Mouse (Mus musculus) forebrain, embryonic 12.5 days (tissue): ENCODE measurements at regions not wholly inside any gene's neighbourhood (a gene's known extent, or its start where the extent isn't known, plus 50 kb on each side); places are given as distances from the start of the nearest gene placed in this dataset.

Experiments used
- ATAC-seq: fragments of 200-750 bp; cut with Nextera tagmentation; 2 replicates; pipeline ENCODE4 v1.8.0; 2017; ENCODE audit warnings: moderate TSS enrichment; ENCODE audit not compliant: low FRiP score
- H3K27ac ChIP-seq: fragments of 300-500 bp; sonication (generic); 2 replicates; pipeline ENCODE4 v1.5.1; 2016; ENCODE audit warnings: mild to moderate bottlenecking
- H3K27me3 ChIP-seq: fragments of 300-500 bp; sonication (generic); 2 replicates; pipeline ENCODE4 v1.6.1; 2016; ENCODE audit warnings: mild to moderate bottlenecking
- H3K36me3 ChIP-seq: fragments of 300-500 bp; sonication (generic); replicated peaks from 2 replicates; pipeline ENCODE4 v1.6.1; 2016; ENCODE audit warnings: mild to moderate bottlenecking
- H3K4me1 ChIP-seq: fragments of 300-500 bp; sonication (generic); 2 replicates; pipeline ENCODE4 v1.6.1; 2016
- H3K4me2 ChIP-seq: fragments of 300-500 bp; sonication (generic); 2 replicates; pipeline ENCODE4 v1.6.1; 2016; ENCODE audit warnings: mild to moderate bottlenecking, moderate library complexity
- H3K4me3 ChIP-seq: fragments of 300-500 bp; sonication (generic); replicated peaks from 2 replicates; pipeline ENCODE4 v1.5.1; 2016; ENCODE audit warnings: mild to moderate bottlenecking
- H3K9ac ChIP-seq: fragments of 300-500 bp; sonication (generic); 2 replicates; pipeline ENCODE4 v1.6.1; 2016; ENCODE audit warnings: mild to moderate bottlenecking
- H3K9me3 ChIP-seq: fragments of 300-500 bp; sonication (generic); 2 replicates; pipeline ENCODE4 v1.6.1; 2016
- WGBS: fragments of 180-500 bp; shearing (Covaris S2); methylation state at CpG from one replicate; pipeline ENCODE4 v1.1.7; 2016; 5-methylcytosine and 5-hydroxymethylcytosine counted together

DNA sequence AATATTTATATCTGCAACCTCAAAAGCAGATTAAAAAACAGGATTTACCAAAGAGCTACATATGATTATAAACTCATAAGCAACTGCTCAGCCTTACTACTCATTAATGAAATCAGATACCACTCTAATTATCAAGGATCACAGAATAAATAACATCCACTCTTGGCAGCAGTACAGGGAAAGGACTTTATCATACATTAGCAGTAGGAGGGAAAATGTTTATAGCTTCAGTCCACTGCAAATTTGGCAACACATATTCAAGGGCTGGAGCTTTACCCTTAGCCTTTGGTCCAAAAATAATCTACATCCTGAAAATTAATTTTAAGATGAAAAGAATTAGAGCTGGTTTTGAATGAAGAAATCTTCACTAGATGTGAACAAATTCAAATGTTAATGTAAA is 288.7 kb downstream of the Cdh11 start:
- Histone ChIP-seq H3K4me3 (no peak overlapping the region), H3K27ac (no peak overlapping the region), H3K9me3 (no peaks in the 10 kb centered on the region), H3K4me2 (no peak overlapping the region), H3K36me3 (no peaks in the 10 kb centered on the region), H3K27me3 (no peaks in the 10 kb centered on the region), H3K4me1 (no peaks in the 10 kb centered on the region), H3K9ac (no peak overlapping the region)
- ATAC-seq, result no peak

GRCm38 (mm10) chr8:102496021-102496420 is 289.4 kb downstream of the Cdh11 start:
- no peak overlapping the region for H3K27ac ChIP-seq
- no peak for ATAC-seq
- H3K4me2 ChIP-seq, result no peak overlapping the region
- no peaks in the 10 kb centered on the region for H3K9me3 ChIP-seq
- no peak overlapping the region for H3K4me3 ChIP-seq
- WGBS, result 85% methylated on average over 1 of the region's 1 CpGs
- H3K36me3 ChIP-seq, result no peaks in the 10 kb centered on the region
- H3K4me1 ChIP-seq, result peaks cover under 1% of the 10 kb centered on the region
- H3K9ac ChIP-seq, result no peak overlapping the region
- no peaks in the 10 kb centered on the region for H3K27me3 ChIP-seq

DNA sequence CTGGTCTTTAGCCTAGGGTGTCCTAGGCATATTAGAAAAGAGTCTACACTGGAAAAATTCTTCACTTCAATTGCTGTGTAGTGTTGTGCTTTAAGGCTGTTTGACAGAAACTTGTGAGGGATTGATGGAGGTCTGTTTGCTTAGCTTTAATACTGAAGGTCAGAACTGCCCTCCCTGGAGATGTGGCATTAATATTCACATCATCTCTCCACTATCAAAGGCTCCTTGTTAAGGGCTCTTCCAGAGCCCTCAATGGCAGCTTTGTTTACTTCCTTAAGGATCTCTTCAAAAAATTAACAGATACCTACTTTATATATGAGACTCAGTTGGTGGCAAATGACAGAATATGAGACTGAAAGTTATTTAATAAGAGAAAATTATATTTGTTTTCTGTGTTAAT is 294.4 kb downstream of the Cdh11 start:
- no peaks in the 10 kb centered on the region for H3K36me3 ChIP-seq
- H3K27me3 ChIP-seq, result no peaks in the 10 kb centered on the region
- no peak overlapping the region for H3K4me2 ChIP-seq
- H3K27ac ChIP-seq, result no peak overlapping the region
- H3K9ac ChIP-seq, result no peak overlapping the region
- ATAC-seq, result no peak
- H3K4me3 ChIP-seq, result no peak overlapping the region
- peaks cover 5% of the 10 kb centered on the region for H3K4me1 ChIP-seq
- H3K9me3 ChIP-seq, result no peaks in the 10 kb centered on the region

- WGBS, result 80% methylated on average over 1 of the region's 1 CpGs
- no peak for ATAC-seq
Measured at GRCm38 (mm10) chr8:102488284-102488683, 297.2 kb downstream of the Cdh11 start.

DNA sequence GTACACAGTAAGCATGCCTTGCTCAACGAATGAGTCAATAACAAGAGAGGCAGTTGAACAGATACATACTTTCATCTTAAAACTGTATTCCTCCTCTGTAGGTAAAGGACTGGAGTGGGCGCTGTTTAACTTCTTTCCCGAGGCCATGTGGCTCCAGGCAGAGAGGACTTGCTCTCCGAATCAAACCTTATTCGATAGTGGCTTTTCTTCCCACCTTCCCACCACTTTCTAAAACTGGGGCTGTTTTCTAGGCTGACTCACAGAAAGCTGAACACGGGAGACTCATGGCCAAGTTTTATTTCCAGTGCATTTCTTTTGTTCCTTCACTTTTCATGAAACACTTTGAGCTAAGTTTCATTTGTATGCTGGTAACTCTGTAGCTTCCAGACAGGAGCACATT is 297.6 kb downstream of the Cdh11 start:
- no peaks in the 10 kb centered on the region for H3K36me3 ChIP-seq
- ATAC-seq, result no peak
- WGBS, result 88% methylated on average over 6 of the region's 6 CpGs

More at GRCm38 (mm10) chr8:102488284-102488683, 297.2 kb downstream of the Cdh11 start:
- H3K4me3 ChIP-seq, result no peak overlapping the region
- no peak overlapping the region for H3K4me2 ChIP-seq
- H3K27me3 ChIP-seq, result no peaks in the 10 kb centered on the region
- H3K27ac ChIP-seq, result no peak overlapping the region
- H3K9me3 ChIP-seq, result no peaks in the 10 kb centered on the region
- no peaks in the 10 kb centered on the region for H3K36me3 ChIP-seq
- no peak overlapping the region for H3K9ac ChIP-seq
- peaks cover 5% of the 10 kb centered on the region for H3K4me1 ChIP-seq

DNA sequence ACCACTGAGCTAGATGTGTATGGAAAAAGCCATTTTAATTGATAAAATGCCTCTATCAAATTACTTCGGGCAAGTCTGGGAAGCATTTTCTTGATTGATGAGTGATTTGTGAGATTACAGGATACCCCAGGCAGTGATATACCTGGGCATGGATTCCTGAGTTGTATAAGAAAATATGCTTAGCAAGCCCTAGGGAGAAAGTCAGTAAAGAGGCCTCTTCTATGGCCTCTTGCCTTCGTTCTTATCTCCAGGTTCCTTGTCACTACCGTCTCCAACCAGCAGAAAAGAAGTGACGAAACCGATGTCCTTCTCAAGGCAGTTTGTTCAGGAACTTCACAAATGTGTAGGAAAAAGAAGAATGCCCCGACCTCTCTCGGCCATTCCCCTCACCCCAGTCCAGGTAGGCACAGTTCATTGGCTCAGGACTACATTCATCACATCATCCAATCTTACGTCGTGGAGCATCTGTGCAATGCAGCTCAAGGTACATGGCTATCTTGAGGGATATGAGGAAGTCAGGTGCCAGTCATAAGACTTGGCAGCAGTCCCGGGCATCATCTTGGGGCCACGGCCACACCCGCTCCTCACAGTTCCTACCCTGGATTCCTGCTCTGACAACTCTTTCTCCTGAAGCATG is 310.2 kb downstream of the Cdh11 start:
- Histone ChIP-seq H3K4me3 (no peak overlapping the region), H3K27ac (no peak overlapping the region), H3K27me3 (no peaks in the 10 kb centered on the region), H3K9ac (no peak overlapping the region), H3K4me1 (no peaks in the 10 kb centered on the region), H3K9me3 (no peaks in the 10 kb centered on the region), H3K4me2 (no peak overlapping the region), H3K36me3 (no peaks in the 10 kb centered on the region)
- WGBS, result 93% methylated on average over 12 of the region's 12 CpGs
- no peak for ATAC-seq

More for the DNA sequence above, 297.6 kb downstream of the Cdh11 start:
- peaks cover 5% of the 10 kb centered on the region for H3K4me1 ChIP-seq
- no peaks in the 10 kb centered on the region for H3K27me3 ChIP-seq
- no peaks in the 10 kb centered on the region for H3K9me3 ChIP-seq
- no peak overlapping the region for H3K27ac ChIP-seq
- H3K4me3 ChIP-seq, result no peak overlapping the region
- H3K9ac ChIP-seq, result no peak overlapping the region
- no peak overlapping the region for H3K4me2 ChIP-seq

DNA sequence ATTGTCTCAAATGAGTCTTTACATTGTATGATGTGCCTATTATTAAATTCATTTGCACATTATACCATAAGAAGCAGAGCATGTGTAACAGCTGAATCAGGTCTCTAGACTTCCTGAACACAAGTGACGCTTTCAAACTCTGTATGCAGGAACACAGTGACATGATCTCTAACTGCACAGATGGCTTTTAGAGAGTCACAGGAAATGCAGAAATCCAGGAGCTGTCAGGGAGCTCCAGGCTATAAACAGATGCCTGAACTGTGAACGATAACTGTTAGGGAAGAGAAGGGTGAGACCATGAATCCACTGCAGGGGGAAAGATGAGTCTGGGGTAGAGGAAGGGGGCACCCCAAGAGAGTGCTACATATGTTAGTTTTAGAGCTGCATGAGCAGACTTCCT is 311.2 kb downstream of the Cdh11 start:
- 91% methylated on average over 2 of the region's 2 CpGs for WGBS
- Histone ChIP-seq H3K4me1 (no peaks in the 10 kb centered on the region), H3K4me2 (no peak overlapping the region), H3K27me3 (no peaks in the 10 kb centered on the region), H3K27ac (no peak overlapping the region), H3K9ac (no peak overlapping the region), H3K4me3 (no peak overlapping the region), H3K36me3 (no peaks in the 10 kb centered on the region), H3K9me3 (no peaks in the 10 kb centered on the region)
- no peak for ATAC-seq

- no peaks in the 10 kb centered on the region for H3K36me3 ChIP-seq
- no peak overlapping the region for H3K4me3 ChIP-seq
- no peaks in the 10 kb centered on the region for H3K4me1 ChIP-seq
- no peaks in the 10 kb centered on the region for H3K9me3 ChIP-seq
- WGBS, result 100% methylated on average over 1 of the region's 1 CpGs
- no peak overlapping the region for H3K9ac ChIP-seq
- ATAC-seq, result no peak
- no peak overlapping the region for H3K4me2 ChIP-seq
- no peaks in the 10 kb centered on the region for H3K27me3 ChIP-seq
- no peak overlapping the region for H3K27ac ChIP-seq
Measured at GRCm38 (mm10) chr8:102471352-102471751, 314.1 kb downstream of the Cdh11 start.

- H3K9ac ChIP-seq, result no peak overlapping the region
- 94% methylated on average over 2 of the region's 2 CpGs for WGBS
- H3K36me3 ChIP-seq, result no peaks in the 10 kb centered on the region
- H3K4me3 ChIP-seq, result no peak overlapping the region
- H3K27me3 ChIP-seq, result no peaks in the 10 kb centered on the region
- no peaks in the 10 kb centered on the region for H3K9me3 ChIP-seq
- no peak for ATAC-seq
- no peaks in the 10 kb centered on the region for H3K4me1 ChIP-seq
- no peak overlapping the region for H3K4me2 ChIP-seq
- H3K27ac ChIP-seq, result no peak overlapping the region
Measured at GRCm38 (mm10) chr8:102462601-102463000, 322.8 kb downstream of the Cdh11 start.

DNA sequence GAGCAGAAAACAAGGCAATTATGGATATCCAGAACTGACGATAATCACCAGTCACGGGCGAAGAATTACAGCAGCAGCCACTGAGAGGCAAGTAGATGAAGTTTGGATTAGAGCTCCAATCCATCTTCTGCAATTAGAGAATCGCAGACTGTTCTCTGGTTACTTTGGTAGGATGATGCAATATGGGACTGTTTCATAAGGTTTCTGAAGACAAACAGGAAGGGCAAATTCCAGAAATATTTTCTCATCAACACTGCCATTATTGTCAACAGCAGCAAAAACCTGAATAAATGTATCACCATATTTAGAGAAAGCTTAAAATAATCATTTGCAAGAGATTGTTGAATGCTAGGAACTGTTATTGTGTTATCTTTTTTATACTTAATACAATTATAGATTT is 342.4 kb downstream of the Cdh11 start:
- Histone ChIP-seq H3K4me1 (no peaks in the 10 kb centered on the region), H3K4me2 (no peak overlapping the region), H3K27ac (no peak overlapping the region), H3K9me3 (no peaks in the 10 kb centered on the region), H3K9ac (no peak overlapping the region), H3K4me3 (no peak overlapping the region), H3K36me3 (no peaks in the 10 kb centered on the region), H3K27me3 (no peaks in the 10 kb centered on the region)
- 93% methylated on average over 4 of the region's 4 CpGs for WGBS
- no peak for ATAC-seq

DNA sequence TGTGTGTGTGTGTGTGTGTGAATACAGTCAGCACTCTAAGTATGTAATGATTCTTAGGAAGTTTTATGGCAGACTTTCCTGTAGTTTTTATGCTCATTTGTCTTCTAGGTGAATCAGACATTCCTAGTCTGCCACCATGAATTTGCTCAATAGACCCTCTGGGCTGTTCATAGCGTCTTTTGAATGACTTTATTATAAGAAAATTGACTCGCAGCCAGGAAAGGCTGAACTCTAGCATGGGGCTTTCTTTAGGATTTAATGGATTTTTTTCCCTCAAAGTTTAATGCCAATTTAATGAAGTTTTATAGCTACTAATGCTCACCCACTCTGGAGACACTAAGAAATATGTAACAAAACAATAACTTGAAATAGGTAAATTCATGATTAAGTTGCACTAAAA is 363.6 kb downstream of the Cdh11 start:
- no peak overlapping the region for H3K4me3 ChIP-seq
- H3K9me3 ChIP-seq, result no peaks in the 10 kb centered on the region
- no peak overlapping the region for H3K4me2 ChIP-seq
- H3K9ac ChIP-seq, result no peak overlapping the region
- no peak overlapping the region for H3K27ac ChIP-seq
- no peaks in the 10 kb centered on the region for H3K36me3 ChIP-seq
- H3K4me1 ChIP-seq, result no peaks in the 10 kb centered on the region
- ATAC-seq, result no peak
- WGBS, result 66% methylated on average over 2 of the region's 2 CpGs
- no peaks in the 10 kb centered on the region for H3K27me3 ChIP-seq

GRCm38 (mm10) chr8:102414931-102415330 is 370.5 kb downstream of the Cdh11 start:
- Histone ChIP-seq H3K4me3 (no peak overlapping the region), H3K4me1 (no peaks in the 10 kb centered on the region), H3K9ac (no peak overlapping the region), H3K27ac (no peak overlapping the region), H3K4me2 (no peak overlapping the region), H3K36me3 (no peaks in the 10 kb centered on the region), H3K27me3 (no peaks in the 10 kb centered on the region), H3K9me3 (no peaks in the 10 kb centered on the region)
- ATAC-seq, result no peak
- WGBS, result 74% methylated on average over 4 of the region's 4 CpGs

DNA sequence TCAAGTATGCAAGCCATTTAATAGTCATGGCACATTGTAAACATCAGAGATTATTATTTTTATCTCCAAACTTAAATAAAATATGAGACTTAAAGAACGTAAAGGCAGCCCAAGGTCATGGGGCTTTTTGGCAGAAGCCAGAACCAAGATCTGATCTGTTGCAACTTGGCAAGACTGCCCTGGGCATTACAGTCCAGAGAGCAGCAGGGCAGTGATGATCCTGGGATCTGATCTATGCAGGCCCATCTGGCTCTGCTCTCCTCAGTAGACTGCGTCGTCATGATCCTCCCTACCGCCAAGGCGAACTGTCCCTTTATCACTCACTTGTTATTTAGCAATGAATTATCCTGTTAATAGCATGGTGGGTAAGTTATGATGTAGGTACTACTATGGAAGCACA is 372.0 kb downstream of the Cdh11 start:
- Histone ChIP-seq H3K27ac (no peak overlapping the region), H3K4me1 (no peaks in the 10 kb centered on the region), H3K9me3 (no peaks in the 10 kb centered on the region), H3K27me3 (no peaks in the 10 kb centered on the region), H3K36me3 (no peaks in the 10 kb centered on the region), H3K9ac (no peak overlapping the region), H3K4me3 (no peak overlapping the region), H3K4me2 (no peak overlapping the region)
- no peak for ATAC-seq
- WGBS, result 94% methylated on average over 5 of the region's 5 CpGs
